Mouse (Mus musculus) heart, postnatal 0 days (tissue): ENCODE measurements around the gene Kansl1l. TPM values are rescaled to one million over a fixed set of nuclear protein-coding genes. Genes with fewer than 3 reads are reported as not detected.

Experiments
- ATAC-seq: fragments of 200-750 bp; cut with Nextera tagmentation; 2 replicates; pipeline ENCODE4 v1.8.0; 2017; ENCODE audit warnings: low read depth, moderate number of reproducible peaks, moderate library complexity; ENCODE audit not compliant: insufficient read depth
- DNase-seq: peaks from one replicate; pipeline ENCODE4 v3.0.0-alpha.2; 2016; ENCODE audit warnings: low spot score
- H3K27ac ChIP-seq: fragments of 300-500 bp; sonication (generic); 2 replicates; pipeline ENCODE4 v1.5.1; 2014; ENCODE audit warnings: low read depth, mild to moderate bottlenecking
- H3K27me3 ChIP-seq: fragments of 300-500 bp; sonication (generic); 2 replicates; pipeline ENCODE4 v1.6.1; 2014; ENCODE audit warnings: low read length, mixed read lengths; ENCODE audit not compliant: control insufficient read depth, insufficient read depth
- H3K36me3 ChIP-seq: fragments of 300-500 bp; sonication (generic); replicated peaks from 2 replicates; pipeline ENCODE4 v1.6.1; 2014; ENCODE audit warnings: low read length, mixed read lengths; ENCODE audit not compliant: control insufficient read depth, insufficient read depth
- H3K4me1 ChIP-seq: fragments of 300-500 bp; sonication (generic); 2 replicates; pipeline ENCODE4 v1.6.1; 2014; ENCODE audit warnings: antibody characterized with exemption; ENCODE audit not compliant: control insufficient read depth, insufficient read depth
- H3K4me2 ChIP-seq: fragments of 300-500 bp; sonication (generic); 2 replicates; pipeline ENCODE4 v1.6.1; 2014; ENCODE audit warnings: low read depth, mild to moderate bottlenecking, low read length, moderate library complexity
- H3K4me3 ChIP-seq: fragments of 300-500 bp; sonication (generic); 2 replicates; pipeline ENCODE4 v1.5.1; 2014; ENCODE audit warnings: low read depth, low read length
- H3K9ac ChIP-seq: fragments of 300-500 bp; sonication (generic); replicated peaks from 2 replicates; pipeline ENCODE4 v1.6.1; 2014; ENCODE audit warnings: low read depth, low read length, mixed read lengths
- H3K9me3 ChIP-seq: fragments of 300-500 bp; sonication (generic); replicated peaks from 2 replicates; pipeline ENCODE4 v1.6.1; 2016; ENCODE audit warnings: low read length; ENCODE audit not compliant: control insufficient read depth
- CTCF ChIP-seq: IDR thresholded peaks from 2 replicates; pipeline ENCODE4 v1.5.1; 2016; ENCODE audit warnings: antibody characterized with exemption, control low read depth, low read depth
- EP300 ChIP-seq: IDR thresholded peaks from 2 replicates; pipeline ENCODE4 v1.6.1; 2016; ENCODE audit warnings: antibody characterized with exemption, low read depth
- WGBS: fragments of 180-500 bp; shearing (Covaris S2); extraction: QIAGEN DNeasy Blood & Tissue Kit; methylation state at CpG from one replicate; pipeline ENCODE4 v1.1.7; 2014; 5-methylcytosine and 5-hydroxymethylcytosine counted together
- polyA plus RNA-seq: library from polyadenylated mRNA; unstranded; fragments of >200 nt; fragmentation: Nextera tagmentation; extraction: Ambion mirVana; gene quantifications from 2 replicates; pipeline ENCODE4 v1.2.1, GENCODE M21; 2015
- total RNA-seq: library from RNA; depleted of rRNA; stranded (reverse); fragments of >200 nt; gene quantifications from 2 replicates; pipeline ENCODE4 v1.2.3, GENCODE M21; 2014; ENCODE audit warnings: low replicate concordance

The Kansl1l gene
- total and polyA plus RNA-seq, 2 experiments from 2014 or later = 9.6 to 22.5 TPM

GRCm38 (mm10) chr1:66839755-66840438, 22.5 kb upstream of the Kansl1l start:
- TF ChIP-seq CTCF = no peak
- no peak overlapping the region; the same call in 1 of the 2 replicates for H3K4me2 ChIP-seq
- DNase-seq (peak; percentile 62), ATAC-seq (peak; percentile 74)
- peak overlapping the region; percentile 64 for H3K27ac ChIP-seq
- no peaks in the 10 kb centered on the region for H3K4me1 ChIP-seq
- peaks cover 54% of the 10 kb centered on the region for H3K36me3 ChIP-seq
- 40% methylated on average over 7 of the region's 7 CpGs for WGBS
- no peak overlapping the region for H3K4me3 ChIP-seq
- H3K27me3 ChIP-seq = no peaks in the 10 kb centered on the region
- H3K9ac ChIP-seq = no peak overlapping the region
- no peaks in the 10 kb centered on the region for H3K9me3 ChIP-seq

- TF ChIP-seq CTCF = no peak
- no peak for TF ChIP-seq EP300
- ATAC-seq (no peak), DNase-seq (no peak)
- 55% methylated on average over 1 of the region's 1 CpGs for WGBS
- Histone ChIP-seq H3K4me2 (no peak overlapping the region), H3K9me3 (no peaks in the 10 kb centered on the region), H3K36me3 (peaks cover 60% of the 10 kb centered on the region), H3K4me3 (no peak overlapping the region), H3K27me3 (no peaks in the 10 kb centered on the region), H3K27ac (peak overlapping the region; percentile 64), H3K9ac (no peak overlapping the region), H3K4me1 (no peaks in the 10 kb centered on the region)
Measured at GRCm38 (mm10) chr1:66839135-66839534, 21.8 kb upstream of the Kansl1l start.

- 57% methylated on average over 16 of the region's 16 CpGs for WGBS
- H3K4me1 ChIP-seq = no peaks in the 10 kb centered on the region
- no peak overlapping the region for H3K9ac ChIP-seq
- DNase-seq = peak; percentile 39
- ATAC-seq = no peak
- H3K27me3 ChIP-seq = no peaks in the 10 kb centered on the region
- no peak overlapping the region for H3K4me3 ChIP-seq
- H3K4me2 ChIP-seq = no peak overlapping the region
- H3K27ac ChIP-seq = peak overlapping the region; percentile 64
- peaks cover 65% of the 10 kb centered on the region for H3K36me3 ChIP-seq
- TF ChIP-seq EP300 (no peak), CTCF (peak; percentile 65)
- no peaks in the 10 kb centered on the region for H3K9me3 ChIP-seq
Measured at GRCm38 (mm10) chr1:66838184-66839042, 21.1 kb upstream of the Kansl1l start.

- Histone ChIP-seq H3K9ac (no peak overlapping the region), H3K27me3 (no peaks in the 10 kb centered on the region), H3K4me3 (no peak overlapping the region), H3K4me1 (no peaks in the 10 kb centered on the region), H3K4me2 (no peak overlapping the region), H3K9me3 (no peaks in the 10 kb centered on the region), H3K36me3 (peaks cover 62% of the 10 kb centered on the region), H3K27ac (no peak overlapping the region)
- DNase-seq (no peak), ATAC-seq (no peak)
- TF ChIP-seq CTCF = no peak
- TF ChIP-seq EP300 = no peak
- WGBS = 83% methylated on average over 3 of the region's 3 CpGs
Measured at GRCm38 (mm10) chr1:66837207-66837606, 19.8 kb upstream of the Kansl1l start.

- H3K9me3 ChIP-seq = no peaks in the 10 kb centered on the region
- WGBS = 83% methylated on average over 7 of the region's 7 CpGs
- no peak overlapping the region for H3K9ac ChIP-seq
- no peak overlapping the region for H3K27ac ChIP-seq
- TF ChIP-seq CTCF (no peak), EP300 (no peak)
- peaks cover 59% of the 10 kb centered on the region for H3K36me3 ChIP-seq
- H3K27me3 ChIP-seq = no peaks in the 10 kb centered on the region
- no peaks in the 10 kb centered on the region for H3K4me1 ChIP-seq
- H3K4me3 ChIP-seq = no peak overlapping the region
- no peak for ATAC-seq
- DNase-seq = no peak
- H3K4me2 ChIP-seq = no peak overlapping the region
Measured at GRCm38 (mm10) chr1:66832636-66833165, 15.3 kb upstream of the Kansl1l start.
